Mouse (Mus musculus) hindlimb bud, embryonic 11.5 days (tissue): ENCODE measurements around the gene A830005F24Rik.
"Not testable (repeated sequence)": the region's sequence is repeated elsewhere in the genome, so short reads cannot be mapped to it uniquely, and the experiment has no call there.

Experiments
- DNase-seq: peaks from one replicate; pipeline ENCODE4 v3.0.0-alpha.2; 2012; ENCODE audit warnings: low read depth, low spot score; ENCODE audit errors: extremely low spot score

A830005F24Rik gene

GRCm38 (mm10) chr13:48513003-48513929 lies at the start of gene A830005F24Rik, which contains the start of gene Zfp169:
A830005F24Rik (plus strand) TSS chr13:48513570.
Zfp169 (minus strand) TSS chr13:48513451.
- peak; percentile 50 for DNase-seq

- DNase-seq: peak; percentile 86
Measured at GRCm38 (mm10) chr13:48464170-48464569, 49.2 kb upstream of the A830005F24Rik start.

GRCm38 (mm10) chr13:48466186-48466585 lies 47.2 kb upstream of the A830005F24Rik start:
- DNase-seq: no peak

GRCm38 (mm10) chr13:48468656-48469180 lies 44.7 kb upstream of the A830005F24Rik start:
- no peak for DNase-seq

GRCm38 (mm10) chr13:48483606-48484005 lies 29.8 kb upstream of the A830005F24Rik start:
- DNase-seq: no peak

GRCm38 (mm10) chr13:48490396-48491182 lies 22.8 kb upstream of the A830005F24Rik start:
- DNase-seq: no peak

GRCm38 (mm10) chr13:48493183-48493582 lies 20.2 kb upstream of the A830005F24Rik start:
- no peak for DNase-seq

GRCm38 (mm10) chr13:48497693-48498221 lies 15.6 kb upstream of the A830005F24Rik start:
- DNase-seq: peak; percentile 42

- DNase-seq: no peak
Measured at GRCm38 (mm10) chr13:48498676-48499075, 14.7 kb upstream of the A830005F24Rik start.

GRCm38 (mm10) chr13:48502422-48502821 lies 10.9 kb upstream of the A830005F24Rik start:
- DNase-seq: no peak

GRCm38 (mm10) chr13:48508661-48509060 lies 4.7 kb upstream of the A830005F24Rik start:
- no peak for DNase-seq

- DNase-seq: no peak
Measured at GRCm38 (mm10) chr13:48515861-48516260, 2.5 kb downstream of the A830005F24Rik start.

- DNase-seq: not testable (repeated sequence)
Measured at GRCm38 (mm10) chr13:48519122-48519521, 5.8 kb downstream of the A830005F24Rik start.

- no peak for DNase-seq
Measured at GRCm38 (mm10) chr13:48525745-48526144, 12.4 kb downstream of the A830005F24Rik start.

GRCm38 (mm10) chr13:48528123-48528871 lies 14.9 kb downstream of the A830005F24Rik start:
- peak; percentile 84 for DNase-seq

- no peak for DNase-seq
Measured at GRCm38 (mm10) chr13:48529028-48529427, 15.7 kb downstream of the A830005F24Rik start.

- DNase-seq: no peak
Measured at GRCm38 (mm10) chr13:48530685-48531084, 17.3 kb downstream of the A830005F24Rik start.

- DNase-seq: no peak
Measured at GRCm38 (mm10) chr13:48531448-48531847, 18.1 kb downstream of the A830005F24Rik start.

GRCm38 (mm10) chr13:48533441-48533840 lies 20.1 kb downstream of the A830005F24Rik start:
- DNase-seq: no peak

GRCm38 (mm10) chr13:48540488-48540887 lies 27.1 kb downstream of the A830005F24Rik start:
- no peak for DNase-seq
